Mouse (Mus musculus): ENCODE data around the gene Josd2. TPM values are rescaled to one million over a fixed set of nuclear protein-coding genes. Genes with fewer than 3 reads are reported as not detected.

The Josd2 gene
- polyA plus RNA-seq, 1 experiment, result 9.7 TPM

- H3K4me3 ChIP-seq (ENCODE audit: low read depth, low read length), result no peak overlapping the region
- H3K27me3 ChIP-seq (ENCODE audit: control insufficient read depth, insufficient read depth, low read length, poor library complexity, severe bottlenecking), result no peaks in the 10 kb centered on the region
- peaks cover 2% of the 10 kb centered on the region for H3K4me1 ChIP-seq (ENCODE audit: control insufficient read depth, insufficient read depth, low read length)
- TF ChIP-seq CTCF (IDR thresholded peaks at IDR 0.05; ENCODE audit: low read depth, low read length) (no peak), POLR2A (IDR thresholded peaks at IDR 0.05; ENCODE audit: insufficient read depth, low read length) (no peak), EP300 (IDR thresholded peaks at IDR 0.05; ENCODE audit: insufficient read depth, low read depth, low read length) (no peak)
- no peak overlapping the region for H3K27ac ChIP-seq (ENCODE audit: insufficient read depth, low read length)
- no peaks in the 10 kb centered on the region for H3K9me3 ChIP-seq (replicated peaks; ENCODE audit: control insufficient read depth, insufficient read depth, low read length, poor library complexity, severe bottlenecking)
- no peaks in the 10 kb centered on the region for H3K36me3 ChIP-seq (ENCODE audit: control insufficient read depth, insufficient read depth, low read length, poor library complexity, severe bottlenecking)
- H3K9ac ChIP-seq (ENCODE audit: low read depth, poor library complexity, severe bottlenecking), result no peak overlapping the region
Measured at GRCm38 (mm10) chr7:44463056-44463425, 4.7 kb upstream of the Josd2 start.

- Histone ChIP-seq H3K9ac (ENCODE audit: low read depth, poor library complexity, severe bottlenecking) (no peak overlapping the region), H3K27ac (ENCODE audit: insufficient read depth, low read length) (no peak overlapping the region), H3K36me3 (ENCODE audit: control insufficient read depth, insufficient read depth, low read length, poor library complexity, severe bottlenecking) (no peaks in the 10 kb centered on the region), H3K27me3 (ENCODE audit: control insufficient read depth, insufficient read depth, low read length, poor library complexity, severe bottlenecking) (no peaks in the 10 kb centered on the region), H3K9me3 (replicated peaks; ENCODE audit: control insufficient read depth, insufficient read depth, low read length, poor library complexity, severe bottlenecking) (no peaks in the 10 kb centered on the region), H3K4me1 (ENCODE audit: control insufficient read depth, insufficient read depth, low read length) (peaks cover 2% of the 10 kb centered on the region), H3K4me3 (ENCODE audit: low read depth, low read length) (no peak overlapping the region)
- TF ChIP-seq POLR2A (IDR thresholded peaks at IDR 0.05; ENCODE audit: insufficient read depth, low read length), result no peak
- no peak for TF ChIP-seq CTCF (IDR thresholded peaks at IDR 0.05; ENCODE audit: low read depth, low read length)
- TF ChIP-seq EP300 (IDR thresholded peaks at IDR 0.05; ENCODE audit: insufficient read depth, low read depth, low read length), result no peak
Measured at GRCm38 (mm10) chr7:44463556-44464225, 4.1 kb upstream of the Josd2 start.

GRCm38 (mm10) chr7:44464511-44464910, 3.3 kb upstream of the Josd2 start:
- H3K4me1 ChIP-seq (ENCODE audit: control insufficient read depth, insufficient read depth, low read length), result peaks cover 2% of the 10 kb centered on the region
- no peak overlapping the region for H3K27ac ChIP-seq (ENCODE audit: insufficient read depth, low read length)
- no peaks in the 10 kb centered on the region for H3K9me3 ChIP-seq (replicated peaks; ENCODE audit: control insufficient read depth, insufficient read depth, low read length, poor library complexity, severe bottlenecking)
- H3K27me3 ChIP-seq (ENCODE audit: control insufficient read depth, insufficient read depth, low read length, poor library complexity, severe bottlenecking), result no peaks in the 10 kb centered on the region
- no peak for TF ChIP-seq CTCF (IDR thresholded peaks at IDR 0.05; ENCODE audit: low read depth, low read length)
- TF ChIP-seq EP300 (IDR thresholded peaks at IDR 0.05; ENCODE audit: insufficient read depth, low read depth, low read length), result no peak
- TF ChIP-seq POLR2A (IDR thresholded peaks at IDR 0.05; ENCODE audit: insufficient read depth, low read length), result no peak
- H3K9ac ChIP-seq (ENCODE audit: low read depth, poor library complexity, severe bottlenecking), result no peak overlapping the region
- H3K4me3 ChIP-seq (ENCODE audit: low read depth, low read length), result no peak overlapping the region
- no peaks in the 10 kb centered on the region for H3K36me3 ChIP-seq (ENCODE audit: control insufficient read depth, insufficient read depth, low read length, poor library complexity, severe bottlenecking)

GRCm38 (mm10) chr7:44465111-44465510, 2.7 kb upstream of the Josd2 start, which contains the start of gene Aspdh:
Gene Aspdh, plus strand, starts transcription at chr7:44465391.
- no peak within 1 kb of the TSS for H3K4me3 ChIP-seq (ENCODE audit: low read depth, low read length)
- H3K4me1 ChIP-seq (ENCODE audit: control insufficient read depth, insufficient read depth, low read length), result peaks cover 2% of the 10 kb centered on the region
- no peaks in the 10 kb centered on the region for H3K27me3 ChIP-seq (ENCODE audit: control insufficient read depth, insufficient read depth, low read length, poor library complexity, severe bottlenecking)

GRCm38 (mm10) chr7:44466006-44466887, 1.5 kb upstream of the Josd2 start:
- Histone ChIP-seq H3K9ac (ENCODE audit: low read depth, poor library complexity, severe bottlenecking) (no peak overlapping the region), H3K4me3 (ENCODE audit: low read depth, low read length) (no peak overlapping the region), H3K36me3 (ENCODE audit: control insufficient read depth, insufficient read depth, low read length, poor library complexity, severe bottlenecking) (no peaks in the 10 kb centered on the region), H3K27me3 (ENCODE audit: control insufficient read depth, insufficient read depth, low read length, poor library complexity, severe bottlenecking) (no peaks in the 10 kb centered on the region), H3K27ac (ENCODE audit: insufficient read depth, low read length) (no peak overlapping the region), H3K9me3 (replicated peaks; ENCODE audit: control insufficient read depth, insufficient read depth, low read length, poor library complexity, severe bottlenecking) (no peaks in the 10 kb centered on the region), H3K4me1 (ENCODE audit: control insufficient read depth, insufficient read depth, low read length) (peaks cover 2% of the 10 kb centered on the region)
- TF ChIP-seq CTCF (IDR thresholded peaks at IDR 0.05; ENCODE audit: low read depth, low read length) (no peak), EP300 (IDR thresholded peaks at IDR 0.05; ENCODE audit: insufficient read depth, low read depth, low read length) (no peak), POLR2A (IDR thresholded peaks at IDR 0.05; ENCODE audit: insufficient read depth, low read length) (no peak)

More at GRCm38 (mm10) chr7:44465111-44465510, 2.7 kb upstream of the Josd2 start, which contains the start of gene Aspdh:
- Histone ChIP-seq H3K9ac (ENCODE audit: low read depth, poor library complexity, severe bottlenecking) (no peak within 1 kb of the TSS), H3K36me3 (ENCODE audit: control insufficient read depth, insufficient read depth, low read length, poor library complexity, severe bottlenecking) (no peaks in the 10 kb centered on the region), H3K9me3 (replicated peaks; ENCODE audit: control insufficient read depth, insufficient read depth, low read length, poor library complexity, severe bottlenecking) (no peaks in the 10 kb centered on the region), H3K27ac (ENCODE audit: insufficient read depth, low read length) (no peak within 1 kb of the TSS)
- TF ChIP-seq POLR2A (IDR thresholded peaks at IDR 0.05; ENCODE audit: insufficient read depth, low read length) (no peak), EP300 (IDR thresholded peaks at IDR 0.05; ENCODE audit: insufficient read depth, low read depth, low read length) (no peak), CTCF (IDR thresholded peaks at IDR 0.05; ENCODE audit: low read depth, low read length) (no peak)
